Mouse (Mus musculus): ENCODE results near the gene Vgf.
A peak's percentile ranks its signal among the peaks of the same experiment; 100 is the strongest.

Vgf gene

DNA sequence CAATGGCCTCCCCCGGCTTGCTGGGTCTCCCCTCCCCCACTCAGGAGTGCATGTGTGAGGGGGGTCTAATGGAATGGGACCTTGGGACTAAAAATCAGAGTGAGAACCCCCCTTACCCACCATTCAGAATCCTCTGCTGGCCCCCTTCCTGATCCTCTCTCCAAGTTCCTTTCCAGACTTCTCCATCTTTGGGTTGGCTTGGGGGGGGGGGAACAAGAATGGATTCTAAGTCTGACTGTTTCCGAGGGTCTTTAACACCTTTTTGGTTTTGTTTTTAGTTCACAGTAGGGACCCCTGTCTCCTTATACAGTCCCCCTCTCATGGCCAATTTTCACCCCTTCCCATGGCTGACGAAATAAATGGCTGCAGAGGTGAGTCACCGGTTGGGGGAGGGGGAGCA, at the start of gene Vgf:
Gene Vgf (plus strand): TSS at position 301 of the 400 bp plus-strand sequence.
- DNase-seq (ENCODE audit: low spot score in 2 of 2), result no peak

DNA sequence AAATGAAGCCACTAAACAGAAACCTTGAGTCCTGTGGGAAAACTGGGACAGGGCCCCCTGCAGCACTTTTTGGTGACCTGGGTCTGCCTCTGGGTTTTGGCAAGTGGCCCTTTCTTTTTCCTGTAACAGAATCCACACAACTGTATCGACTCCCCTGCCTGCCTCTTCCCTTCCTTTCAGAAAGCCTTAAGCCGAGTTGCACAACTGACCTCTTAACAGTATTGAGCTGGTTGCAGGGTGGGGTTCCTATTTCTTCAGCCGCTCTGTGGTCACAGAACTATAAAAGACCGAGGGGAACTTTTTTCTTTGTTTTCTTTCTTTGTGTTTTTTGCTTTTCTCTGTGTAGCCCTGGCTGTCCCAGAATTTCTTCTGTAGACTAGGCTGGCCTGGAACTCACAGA, 48.4 kb upstream of the Vgf start:
- DNase-seq (ENCODE audit: low spot score in 2 of 2), result no peak

DNA sequence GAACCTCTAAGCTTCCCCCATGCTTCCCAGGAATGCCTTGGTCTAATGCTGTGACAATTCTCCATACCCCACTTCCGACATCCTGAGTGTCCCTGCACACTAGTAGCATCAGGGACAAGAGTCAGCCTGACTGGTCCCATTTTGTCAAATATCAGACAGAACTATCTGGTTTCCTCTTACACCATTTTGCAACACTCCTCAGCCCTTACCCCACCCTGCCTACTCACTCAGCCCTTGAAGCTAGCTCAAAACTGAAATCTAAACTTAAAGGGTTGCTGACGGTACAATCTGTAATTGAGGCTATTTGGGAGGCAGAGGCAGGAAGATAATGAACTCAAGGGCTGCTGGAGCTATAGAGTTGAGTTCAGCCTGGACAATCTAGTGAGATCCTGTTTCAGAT, 46.4 kb upstream of the Vgf start:
- no peak for DNase-seq (ENCODE audit: low spot score in 2 of 2)

DNA sequence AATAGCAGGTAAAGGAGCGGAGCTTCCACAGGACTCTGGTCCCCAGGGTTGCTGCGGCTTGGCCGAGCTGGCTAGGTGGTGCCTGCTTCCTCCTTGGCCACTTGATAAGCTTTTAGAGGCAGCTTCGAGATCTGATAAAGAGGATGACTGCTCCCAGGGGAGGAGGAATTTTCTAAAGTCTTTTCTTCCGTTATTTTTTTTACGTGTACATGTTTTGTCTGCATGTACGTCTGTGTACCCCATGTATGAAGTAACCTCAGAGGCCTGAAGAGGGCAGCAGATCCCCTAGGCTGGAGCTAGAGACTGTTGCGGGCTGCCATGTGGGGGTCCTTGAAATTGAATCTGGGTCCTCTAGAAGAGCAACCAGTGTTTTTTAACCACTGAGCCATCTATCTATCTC, 45.2 kb upstream of the Vgf start:
- DNase-seq (ENCODE audit: low spot score in 2 of 2), result no peak

DNA sequence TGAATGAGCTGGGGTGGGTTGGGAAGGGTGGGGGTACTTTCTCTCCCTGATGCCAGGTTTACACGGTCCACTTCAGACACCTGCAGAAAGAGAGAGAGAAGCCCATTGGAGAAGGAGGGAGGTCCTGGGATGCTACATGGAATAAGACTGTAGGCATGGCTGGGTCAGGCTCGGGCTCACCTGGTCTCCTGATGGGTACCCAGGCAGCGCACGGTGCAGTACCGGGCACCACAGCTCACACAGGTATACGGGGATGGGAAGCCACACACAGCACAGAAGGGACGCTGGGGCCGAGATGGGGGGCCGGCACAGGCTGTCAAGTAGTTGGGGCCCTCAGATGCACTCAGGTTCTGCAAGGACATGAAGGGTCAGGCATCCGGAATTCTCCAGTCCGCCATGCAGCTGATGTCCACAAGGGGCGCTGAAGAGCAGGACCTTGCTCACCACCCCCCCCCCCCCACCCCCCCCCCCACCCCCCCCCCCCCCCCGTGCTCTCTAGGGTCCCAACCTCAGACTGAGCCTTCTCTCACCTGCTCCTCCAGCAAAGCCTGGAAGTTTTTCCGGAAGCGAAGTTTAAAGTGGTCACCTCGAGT, 43.8 kb upstream of the Vgf start:
- peak in 1 of 2 experiments; percentile 26 for DNase-seq (ENCODE audit: low spot score in 2 of 2)

DNA sequence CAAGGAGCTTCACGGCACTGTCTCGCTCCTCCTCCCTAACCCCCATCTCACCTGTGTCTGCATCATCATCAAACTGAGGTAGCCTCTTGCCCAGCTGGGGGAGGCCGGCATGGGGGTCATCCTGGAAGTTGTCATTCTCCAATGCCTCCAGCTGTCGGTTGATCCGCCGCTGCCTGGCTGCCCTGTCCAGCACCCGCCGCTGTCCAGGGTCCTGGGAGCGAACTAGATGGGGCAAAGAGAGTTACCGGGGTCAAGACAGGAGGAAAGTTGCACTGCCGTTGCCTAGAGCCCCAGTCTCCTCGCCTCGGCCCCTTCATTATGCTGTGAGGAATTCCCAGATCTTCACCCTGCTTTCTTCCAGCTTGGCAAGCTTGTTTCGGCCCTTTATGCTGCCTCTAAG, 41.4 kb upstream of the Vgf start:
- no peak for DNase-seq (ENCODE audit: low spot score in 2 of 2)

DNA sequence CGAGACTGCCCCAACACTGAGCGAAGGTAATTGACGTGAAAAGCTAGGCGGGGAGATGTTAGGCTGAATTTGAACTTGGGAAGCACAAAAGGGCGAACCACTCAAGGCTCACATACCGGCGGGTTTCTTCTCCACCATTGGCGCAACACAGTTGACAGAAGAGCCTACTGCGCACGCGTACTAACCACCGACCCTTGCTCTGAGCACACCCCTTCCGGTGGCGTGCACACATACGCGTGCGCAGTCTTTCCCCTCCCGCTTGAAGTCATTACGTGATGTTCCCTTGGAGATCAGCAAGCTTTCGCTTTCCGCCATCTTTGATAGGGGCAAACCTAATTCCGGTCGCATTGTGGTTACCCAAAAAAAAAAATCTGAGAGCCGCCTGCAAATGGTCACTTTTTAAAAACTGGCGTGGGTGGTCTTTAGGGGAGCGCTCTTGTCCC, 39.5 kb upstream of the Vgf start, which contains the start of gene Plod3:
Gene Plod3 (plus strand): TSS at position 325 of the 443 bp plus-strand sequence.
- DNase-seq (ENCODE audit: low spot score in 2 of 2), result peak; percentile 93 to 98

DNA sequence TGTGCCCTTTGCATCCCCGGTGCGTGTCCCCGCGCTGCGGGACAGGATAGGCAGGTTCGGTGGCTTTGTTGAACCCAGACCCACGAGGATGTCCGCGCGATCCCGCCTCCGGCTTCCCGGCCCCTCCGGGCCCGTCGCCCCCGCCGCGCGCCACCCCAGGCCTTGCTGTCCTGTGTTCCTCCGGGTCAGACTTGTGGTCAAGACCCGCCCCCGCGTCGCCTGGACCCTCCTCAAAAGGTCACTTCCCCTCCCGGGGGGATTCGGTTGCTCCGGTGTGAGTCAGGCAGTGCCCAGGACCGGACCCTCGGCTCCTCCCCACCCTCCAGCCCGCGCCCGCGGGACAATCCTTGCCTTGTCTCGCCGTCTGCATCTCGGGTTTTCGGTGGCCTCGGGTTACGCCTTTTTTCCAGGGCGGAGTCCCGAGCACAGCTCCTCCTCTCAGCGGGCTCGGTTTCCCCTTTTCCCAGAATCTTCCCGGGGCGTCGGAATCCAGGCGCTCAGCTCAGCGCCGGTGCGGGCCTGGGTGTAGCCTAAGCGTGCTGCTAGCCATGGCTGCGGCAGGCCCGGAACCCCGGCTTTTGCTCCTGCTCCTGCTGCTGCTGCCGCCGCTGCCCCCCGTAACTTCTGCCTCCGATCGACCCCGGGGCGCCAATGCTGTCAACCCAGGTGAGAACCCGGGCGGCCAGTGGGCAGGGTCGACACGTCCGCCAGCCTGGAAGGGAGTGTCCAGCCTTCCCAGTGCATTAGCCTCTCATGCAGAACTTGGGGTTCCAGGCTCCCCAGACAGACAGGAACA, 38.9 kb upstream of the Vgf start:
- DNase-seq (ENCODE audit: low spot score in 2 of 2), result peak; percentile 81

DNA sequence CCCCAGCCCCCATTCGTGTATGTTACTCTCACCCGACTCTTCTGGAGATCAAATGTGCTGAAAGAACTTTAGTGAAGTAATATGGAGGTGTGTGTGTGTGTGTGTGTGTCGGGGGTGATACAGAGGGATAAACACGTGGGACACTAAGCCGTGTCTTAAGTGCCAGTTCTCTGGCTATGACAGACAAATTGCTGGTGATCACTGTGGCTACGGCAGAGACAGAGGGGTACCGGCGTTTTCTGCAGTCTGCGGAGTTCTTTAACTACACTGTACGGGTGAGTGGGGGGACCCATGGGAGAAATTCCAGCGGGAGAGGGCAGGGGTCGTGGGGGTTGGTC, 38.3 kb upstream of the Vgf start, which contains the start of gene Znhit1:
Gene Znhit1 (minus strand): TSS at position 88 of the 338 bp plus-strand sequence.
- no peak for DNase-seq (ENCODE audit: low spot score in 2 of 2)

DNA sequence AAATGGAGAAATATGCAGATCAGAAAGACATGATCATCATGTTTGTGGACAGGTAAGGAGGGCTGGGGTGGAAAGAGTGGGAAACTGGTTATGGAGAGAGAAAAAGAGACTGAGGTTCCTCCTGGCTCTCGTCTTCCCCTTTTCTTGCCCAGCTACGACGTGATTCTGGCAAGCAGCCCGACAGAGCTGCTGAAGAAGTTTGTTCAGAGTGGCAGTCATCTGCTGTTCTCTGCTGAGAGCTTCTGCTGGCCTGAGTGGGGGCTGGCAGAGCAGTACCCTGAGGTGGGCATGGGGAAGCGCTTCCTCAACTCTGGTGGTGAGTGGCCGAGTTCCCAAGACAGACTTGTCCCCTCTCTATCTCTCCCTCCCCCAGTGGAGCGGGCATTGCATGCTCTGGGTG, 37.8 kb upstream of the Vgf start:
- DNase-seq (ENCODE audit: low spot score in 2 of 2), result peak; percentile 26 to 35

DNA sequence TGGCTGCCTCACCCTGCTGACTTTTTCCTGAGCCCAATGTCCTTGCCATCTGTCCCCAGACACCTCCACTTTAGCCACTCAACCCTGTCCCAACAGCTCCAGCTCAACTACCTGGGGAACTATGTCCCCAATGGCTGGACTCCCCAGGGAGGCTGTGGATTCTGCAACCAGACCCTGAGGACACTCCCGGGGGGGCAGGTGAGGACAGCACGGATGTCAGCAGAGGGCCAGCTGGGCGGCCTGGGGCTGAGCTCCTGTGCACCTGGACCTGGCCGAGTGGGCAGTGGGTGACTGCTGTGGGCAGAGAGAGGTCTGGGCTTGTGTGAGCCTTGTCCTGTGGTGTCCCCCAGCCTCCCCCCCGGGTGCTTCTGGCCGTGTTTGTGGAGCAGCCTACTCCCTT, 36.4 kb upstream of the Vgf start:
- DNase-seq (ENCODE audit: low spot score in 2 of 2), result no peak

DNA sequence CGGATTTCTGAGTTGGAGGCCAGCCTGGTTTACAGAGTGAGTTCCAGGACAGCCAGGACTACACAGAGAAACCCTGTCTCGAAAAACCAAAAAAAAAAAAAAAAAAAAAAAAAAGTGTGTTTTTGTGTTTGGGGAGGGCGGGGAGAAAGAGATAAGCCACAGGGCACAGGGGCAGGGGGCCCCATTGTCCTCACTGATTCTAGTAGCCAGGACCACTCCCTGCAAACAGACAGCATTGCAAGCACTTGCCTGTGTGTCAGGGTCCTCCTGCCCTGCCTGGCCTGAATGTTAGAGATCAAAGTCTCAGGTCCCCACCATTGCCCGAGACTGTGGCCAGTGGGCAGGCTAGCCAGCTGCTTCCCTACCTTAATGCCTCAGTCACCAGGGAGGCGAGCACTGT, 26.7 kb upstream of the Vgf start:
- DNase-seq (ENCODE audit: low spot score in 2 of 2), result no peak

DNA sequence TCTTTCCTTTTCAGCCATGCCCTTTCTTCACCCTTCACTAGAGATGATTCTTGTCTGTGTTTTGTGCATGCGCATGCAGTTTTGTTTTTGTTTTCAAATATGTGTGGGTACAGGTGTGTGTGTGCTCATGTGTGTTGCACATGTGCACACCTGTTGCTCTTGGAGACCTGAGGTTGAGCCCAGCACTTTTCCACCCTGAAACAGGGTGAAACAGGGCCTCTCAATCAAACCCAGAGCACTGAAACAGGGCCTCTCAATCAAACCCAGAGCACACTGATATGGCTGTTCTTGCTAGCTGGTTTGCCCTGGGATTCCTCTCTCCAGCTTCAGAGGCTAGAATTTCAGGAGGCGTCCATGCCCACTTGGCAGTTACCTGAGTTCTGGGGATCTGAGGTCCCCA, 25.6 kb upstream of the Vgf start:
- DNase-seq (ENCODE audit: low spot score in 2 of 2), result no peak

DNA sequence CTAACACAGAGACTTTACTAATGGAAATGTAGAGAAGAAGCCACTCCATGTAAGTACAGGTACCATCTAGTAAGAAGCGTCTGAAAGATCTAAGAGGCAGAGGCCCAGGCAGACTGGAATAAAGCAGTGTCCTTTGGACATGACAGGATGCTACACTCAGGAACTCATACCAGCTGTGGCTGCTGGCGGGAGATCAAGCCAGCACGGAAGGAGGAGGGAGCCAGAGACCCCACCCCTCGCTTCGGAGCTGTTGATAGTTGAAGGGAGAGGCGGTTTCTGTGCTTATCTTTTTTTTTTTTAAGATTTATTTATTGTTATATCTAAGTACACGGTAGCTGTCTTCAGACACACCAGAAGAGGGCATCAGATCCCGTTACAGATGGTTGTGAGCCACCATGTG, 18.9 kb upstream of the Vgf start:
- DNase-seq (ENCODE audit: low spot score in 2 of 2), result no peak

DNA sequence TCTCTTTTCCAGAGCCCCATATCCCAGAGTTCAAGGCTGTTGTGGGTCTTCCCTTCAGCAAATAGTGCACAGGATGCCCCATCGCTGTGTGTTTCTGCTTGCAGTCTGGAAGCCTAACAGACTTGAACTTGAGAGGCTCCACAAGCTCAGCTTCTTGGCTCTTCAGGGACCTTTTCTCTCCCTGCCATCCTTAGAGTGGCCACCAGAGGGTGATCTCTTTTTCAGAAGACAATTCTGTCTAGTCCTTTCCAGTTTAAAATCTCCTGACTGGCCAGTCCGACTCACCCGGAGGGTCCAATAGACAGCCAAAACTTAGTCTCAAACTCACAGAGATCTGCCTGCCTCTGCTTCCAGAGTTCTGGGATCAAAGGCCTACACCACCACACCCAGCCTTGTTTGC, 16.2 kb upstream of the Vgf start:
- DNase-seq (ENCODE audit: low spot score in 2 of 2), result peak; percentile 36 to 61

DNA sequence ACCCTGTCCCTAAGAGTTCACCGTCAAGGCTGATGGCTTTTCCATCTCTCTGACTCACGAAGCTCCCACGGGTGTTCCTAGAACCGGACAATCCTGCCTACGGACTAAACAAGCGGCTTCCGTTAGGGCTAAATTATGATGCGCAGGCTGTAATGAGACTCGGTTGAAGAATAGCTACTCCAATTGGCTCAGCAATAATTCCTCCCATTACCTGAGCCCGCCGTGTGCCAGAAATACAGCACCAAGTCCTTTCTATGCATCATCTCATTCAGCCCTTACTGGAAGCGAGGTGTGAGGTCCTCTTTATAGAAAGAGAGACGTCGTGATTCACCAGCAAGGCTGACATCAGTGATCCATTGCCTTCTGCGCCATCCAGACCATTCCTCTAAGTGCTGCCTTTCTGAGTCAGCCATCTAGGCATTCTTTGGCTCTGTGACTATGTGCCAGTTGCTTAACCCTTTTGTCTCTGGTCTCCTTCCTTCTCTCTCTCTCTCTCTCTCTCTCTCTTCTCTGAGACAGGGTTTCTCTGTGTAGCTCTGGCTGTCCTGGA, 13.7 kb upstream of the Vgf start:
- DNase-seq (ENCODE audit: low spot score in 2 of 2), result no peak

DNA sequence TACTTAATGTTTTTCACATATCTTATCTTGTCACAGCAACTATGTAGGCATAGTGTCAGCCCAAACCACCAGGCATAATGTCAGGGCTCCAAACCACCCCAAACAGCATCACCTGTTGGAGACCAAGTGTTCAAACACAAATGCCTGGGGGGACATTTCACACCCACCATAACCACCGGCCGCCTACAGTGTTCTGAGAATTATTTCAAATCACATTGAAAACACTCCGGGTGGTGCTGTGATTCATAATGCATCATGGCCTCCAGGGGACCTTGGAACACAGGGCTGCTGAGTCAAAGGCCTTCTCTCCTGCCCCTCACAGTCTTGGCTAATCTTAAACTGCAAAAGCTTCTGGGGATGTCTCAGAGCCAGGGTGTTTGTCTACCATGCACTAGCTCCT, 10.3 kb upstream of the Vgf start:
- no peak for DNase-seq (ENCODE audit: low spot score in 2 of 2)

DNA sequence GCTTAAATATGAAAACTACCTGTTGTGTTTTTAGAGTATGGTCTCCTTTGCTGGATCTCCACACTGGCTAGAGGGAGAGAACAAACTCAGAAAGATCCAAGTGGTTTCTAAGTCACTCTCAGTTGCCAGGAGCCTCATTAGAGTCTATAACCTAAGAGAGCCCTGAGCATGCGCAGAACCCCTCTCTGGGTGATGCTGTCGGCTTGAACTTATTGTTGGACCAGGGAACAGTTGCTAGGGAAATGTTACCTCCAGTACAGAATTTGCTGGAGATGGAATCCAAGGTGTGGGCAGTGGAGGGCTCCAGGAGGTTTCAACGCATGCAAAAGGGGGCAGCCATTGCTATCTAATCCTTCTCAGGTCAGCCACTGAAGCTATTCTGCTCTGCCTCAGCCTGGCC, 1.9 kb upstream of the Vgf start:
- DNase-seq (ENCODE audit: low spot score in 2 of 2), result no peak

DNA sequence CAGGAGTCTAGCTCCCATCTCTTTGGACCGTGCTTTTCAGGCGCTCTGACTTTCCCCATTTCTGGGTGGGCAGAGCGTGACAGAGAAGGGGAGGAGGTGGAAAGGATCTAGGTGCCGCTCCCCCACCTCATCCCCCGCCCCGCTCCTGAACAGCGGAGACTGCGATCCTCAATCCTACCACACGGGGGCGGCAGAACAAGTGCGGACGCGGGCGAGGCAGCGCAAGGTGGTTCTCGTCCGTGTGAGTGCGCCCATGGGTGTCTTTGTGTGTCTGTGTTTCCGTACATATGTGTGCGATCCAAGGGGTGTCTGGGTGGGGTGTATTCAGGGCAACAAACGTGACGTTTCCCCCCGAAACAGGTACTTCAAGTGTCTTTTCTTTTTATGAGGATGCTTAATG, 1.1 kb upstream of the Vgf start:
- DNase-seq (ENCODE audit: low spot score in 2 of 2), result peak; percentile 83 to 86

DNA sequence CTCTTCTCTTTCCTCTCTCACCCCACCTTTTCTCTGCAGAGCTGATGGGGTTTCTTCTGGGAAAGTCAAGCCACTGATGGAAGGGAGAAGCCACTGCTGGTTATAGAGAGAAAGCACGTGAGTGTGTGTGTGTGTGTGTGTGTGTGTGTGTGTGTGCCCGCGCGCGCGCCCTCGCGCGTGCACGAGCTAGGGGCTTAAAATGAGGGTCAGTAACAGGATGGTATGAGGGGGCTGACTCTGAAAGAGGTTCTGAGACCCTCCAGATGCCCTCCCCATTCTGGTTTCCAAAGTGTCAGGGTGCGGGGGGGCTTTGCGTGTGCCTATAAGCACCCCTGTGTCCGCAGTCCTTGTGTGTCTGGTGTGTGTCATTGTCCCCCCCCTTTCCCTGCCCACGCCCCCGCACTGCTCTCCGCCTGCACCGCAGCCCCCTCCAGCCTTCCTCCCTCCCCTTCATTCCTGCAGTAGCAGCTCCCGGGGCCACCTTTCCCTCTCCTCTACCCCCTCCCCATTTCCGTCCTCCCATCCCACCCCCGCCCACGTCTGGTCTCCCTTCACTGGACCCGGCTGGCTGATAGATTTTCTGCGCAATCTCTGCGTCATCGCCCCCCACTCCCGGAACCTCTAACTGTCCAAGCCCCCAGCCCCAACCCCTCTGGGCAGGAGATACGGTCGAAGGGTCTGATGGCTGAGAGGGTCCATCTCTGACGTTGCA, 2.5 kb downstream of the Vgf start:
- DNase-seq (ENCODE audit: low spot score in 2 of 2), result no peak

DNA sequence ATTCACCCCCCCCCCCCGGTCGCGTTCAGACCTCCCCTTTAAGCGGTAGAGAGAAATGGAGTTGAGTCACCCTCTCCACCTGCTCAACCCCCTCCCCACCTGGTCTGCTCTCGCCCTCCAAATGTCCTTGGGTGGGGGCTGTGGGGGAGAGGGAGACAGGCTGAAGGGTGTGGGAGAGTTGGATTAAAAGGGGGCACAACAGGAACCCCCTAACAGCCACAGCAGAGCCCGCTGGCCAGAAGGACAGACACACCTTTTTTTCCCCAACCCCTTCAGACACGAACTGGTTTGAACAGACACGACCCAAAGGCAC, 3.0 kb downstream of the Vgf start:
- DNase-seq (ENCODE audit: low spot score in 2 of 2), result no peak

DNA sequence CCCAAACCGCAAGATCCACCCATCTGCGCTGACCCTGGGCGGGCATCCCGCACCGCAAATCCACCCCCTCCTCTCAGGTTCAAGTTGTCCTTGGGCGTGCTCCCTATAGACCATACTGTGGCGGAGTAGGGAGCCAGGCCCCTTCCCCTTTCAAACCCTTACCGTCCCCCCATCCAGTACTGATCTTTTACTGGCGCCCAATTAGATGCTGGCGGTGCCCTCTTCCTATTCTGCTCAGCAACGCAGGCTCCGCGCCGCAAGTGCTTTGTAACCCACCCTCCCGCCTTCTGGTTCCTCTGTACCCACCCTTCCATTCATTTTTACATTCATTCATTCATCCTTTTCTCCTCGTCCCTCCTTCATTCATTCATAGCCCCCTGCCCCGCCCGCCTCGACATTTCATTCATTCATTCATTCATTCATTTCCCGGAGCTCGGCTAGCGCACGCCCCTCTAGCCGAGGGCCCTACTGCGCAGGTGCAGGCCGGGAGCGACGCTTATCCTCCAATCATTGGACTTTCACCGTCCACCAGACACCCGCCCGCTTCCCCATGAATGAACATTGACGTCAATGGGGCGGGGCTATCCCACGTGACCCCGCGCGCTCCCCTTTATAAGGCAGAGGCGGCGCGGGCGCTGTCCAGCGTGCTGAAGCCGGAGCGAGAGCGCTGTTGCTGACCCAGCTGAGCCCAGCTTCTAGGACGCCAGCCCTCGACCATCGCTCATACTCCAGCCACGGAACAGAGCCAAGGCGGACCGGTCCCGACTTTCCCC, 3.6 kb downstream of the Vgf start:
- DNase-seq (ENCODE audit: low spot score in 2 of 2), result peak; percentile 96
